Mouse (Mus musculus) hindbrain, postnatal 0 days (tissue): ENCODE data around the gene Syn2. TPM values are rescaled to one million over a fixed set of nuclear protein-coding genes. Genes with fewer than 3 reads are reported as not detected.

Experiments used
- ATAC-seq: fragments of 200-750 bp; cut with Nextera tagmentation; 2 replicates; pipeline ENCODE4 v1.8.0; 2017; ENCODE audit warnings: mild to moderate bottlenecking, moderate TSS enrichment, moderate library complexity
- DNase-seq: peaks from one replicate; pipeline ENCODE4 v3.0.0-alpha.2; 2015; ENCODE audit warnings: low spot score
- H3K27ac ChIP-seq: fragments of 300-500 bp; sonication (generic); 2 replicates; pipeline ENCODE4 v1.5.1; 2014; ENCODE audit warnings: mild to moderate bottlenecking
- H3K27me3 ChIP-seq: fragments of 300-500 bp; sonication (generic); 2 replicates; pipeline ENCODE4 v1.6.1; 2014; ENCODE audit warnings: low read length, mixed read lengths; ENCODE audit not compliant: insufficient read depth
- H3K36me3 ChIP-seq: fragments of 300-500 bp; sonication (generic); 2 replicates; pipeline ENCODE4 v1.6.1; 2014; ENCODE audit warnings: low read length, mixed read lengths; ENCODE audit not compliant: insufficient read depth
- H3K4me1 ChIP-seq: fragments of 300-500 bp; sonication (generic); 2 replicates; pipeline ENCODE4 v1.6.1; 2014; ENCODE audit warnings: antibody characterized with exemption, low read length, mixed read lengths; ENCODE audit not compliant: insufficient read depth
- H3K4me2 ChIP-seq: fragments of 300-500 bp; sonication (generic); 2 replicates; pipeline ENCODE4 v1.6.1; 2014; ENCODE audit warnings: low read depth, mild to moderate bottlenecking, low read length, moderate library complexity, mixed read lengths
- H3K4me3 ChIP-seq: fragments of 300-500 bp; sonication (generic); 2 replicates; pipeline ENCODE4 v1.5.1; 2014; ENCODE audit warnings: low read length
- H3K9ac ChIP-seq: fragments of 300-500 bp; sonication (generic); replicated peaks from 2 replicates; pipeline ENCODE4 v1.6.1; 2014; ENCODE audit warnings: mild to moderate bottlenecking, low read length, moderate library complexity, mixed read lengths
- H3K9me3 ChIP-seq: fragments of 300-500 bp; sonication (generic); 2 replicates; pipeline ENCODE4 v1.6.1; 2016; ENCODE audit warnings: low read length, mixed read lengths
- CTCF ChIP-seq: IDR thresholded peaks from 2 replicates; pipeline ENCODE4 v1.5.1; 2016; ENCODE audit warnings: antibody characterized with exemption, control low read depth, low read depth
- WGBS: fragments of 180-500 bp; shearing (Covaris S2); extraction: QIAGEN DNeasy Blood & Tissue Kit; methylation state at CpG from one replicate; pipeline ENCODE4 v1.1.7; 2014; 5-methylcytosine and 5-hydroxymethylcytosine counted together
- polyA plus RNA-seq: library from polyadenylated mRNA; unstranded; fragments of >200 nt; fragmentation: Nextera tagmentation; extraction: Ambion mirVana; gene quantifications from 2 replicates; pipeline ENCODE4 v1.2.1, GENCODE M21; 2015
- total RNA-seq: library from RNA; depleted of rRNA; stranded (reverse); fragments of >200 nt; gene quantifications from 2 replicates; pipeline ENCODE4 v1.2.3, GENCODE M21; 2014

Gene Syn2
- total and polyA plus RNA-seq, 2 experiments from 2014 or later: 94.7 to 129 TPM

GRCm38 (mm10) chr6:115255171-115255570 lies 120.5 kb downstream of the Syn2 start:
- Histone ChIP-seq H3K4me1 (no peaks in the 10 kb centered on the region), H3K9ac (no peak overlapping the region), H3K36me3 (peaks cover 3% of the 10 kb centered on the region; the same call in 1 of the 2 replicates), H3K4me2 (no peak overlapping the region), H3K27ac (no peak overlapping the region), H3K9me3 (no peaks in the 10 kb centered on the region), H3K27me3 (no peaks in the 10 kb centered on the region), H3K4me3 (no peak overlapping the region)
- no peak for TF ChIP-seq CTCF
- WGBS: 88% methylated on average over 3 of the region's 3 CpGs
- DNase-seq (no peak), ATAC-seq (no peak)

GRCm38 (mm10) chr6:115260507-115260906 lies 125.8 kb downstream of the Syn2 start:
- TF ChIP-seq CTCF: no peak
- WGBS: 83% methylated on average over 3 of the region's 3 CpGs
- H3K36me3 ChIP-seq: peaks cover 18% of the 10 kb centered on the region
- H3K9ac ChIP-seq: no peak overlapping the region
- no peaks in the 10 kb centered on the region for H3K27me3 ChIP-seq
- H3K4me1 ChIP-seq: no peaks in the 10 kb centered on the region
- H3K27ac ChIP-seq: no peak overlapping the region
- no peak overlapping the region for H3K4me2 ChIP-seq
- H3K4me3 ChIP-seq: no peak overlapping the region
- DNase-seq: no peak
- H3K9me3 ChIP-seq: no peaks in the 10 kb centered on the region
- no peak for ATAC-seq

GRCm38 (mm10) chr6:115266791-115267190 lies 132.1 kb downstream of the Syn2 start:
- WGBS: 85% methylated on average over 5 of the region's 5 CpGs
- Histone ChIP-seq H3K4me3 (no peak overlapping the region), H3K27ac (no peak overlapping the region), H3K4me2 (no peak overlapping the region), H3K9ac (no peak overlapping the region), H3K4me1 (no peaks in the 10 kb centered on the region), H3K27me3 (no peaks in the 10 kb centered on the region), H3K36me3 (peaks cover 35% of the 10 kb centered on the region), H3K9me3 (no peaks in the 10 kb centered on the region)
- DNase-seq: no peak
- no peak for TF ChIP-seq CTCF
- ATAC-seq: no peak

GRCm38 (mm10) chr6:115267916-115268315 lies 133.2 kb downstream of the Syn2 start:
- H3K4me2 ChIP-seq: no peak overlapping the region
- WGBS: 33% methylated on average over 2 of the region's 2 CpGs
- DNase-seq (peak; percentile 90), ATAC-seq (peak; percentile 92)
- no peak overlapping the region for H3K4me3 ChIP-seq
- TF ChIP-seq CTCF: peak; percentile 98
- H3K27me3 ChIP-seq: no peaks in the 10 kb centered on the region
- H3K27ac ChIP-seq: no peak overlapping the region
- no peaks in the 10 kb centered on the region for H3K4me1 ChIP-seq
- H3K9ac ChIP-seq: no peak overlapping the region
- no peaks in the 10 kb centered on the region for H3K9me3 ChIP-seq
- peaks cover 29% of the 10 kb centered on the region for H3K36me3 ChIP-seq

- no peaks in the 10 kb centered on the region for H3K4me1 ChIP-seq
- peaks cover 31% of the 10 kb centered on the region for H3K36me3 ChIP-seq
- no peaks in the 10 kb centered on the region for H3K27me3 ChIP-seq
- ATAC-seq (no peak), DNase-seq (no peak)
- no peak overlapping the region for H3K4me2 ChIP-seq
- 86% methylated on average over 10 of the region's 10 CpGs for WGBS
- H3K9me3 ChIP-seq: no peaks in the 10 kb centered on the region
- TF ChIP-seq CTCF: no peak
- H3K9ac ChIP-seq: no peak overlapping the region
- H3K4me3 ChIP-seq: no peak overlapping the region
- no peak overlapping the region for H3K27ac ChIP-seq
These were observed 134.1 kb downstream of the Syn2 start for GRCm38 (mm10) chr6:115268551-115269385.

GRCm38 (mm10) chr6:115269561-115269960 lies 134.9 kb downstream of the Syn2 start:
- H3K4me2 ChIP-seq: no peak overlapping the region
- no peak for ATAC-seq
- no peak overlapping the region for H3K27ac ChIP-seq
- no peak overlapping the region for H3K9ac ChIP-seq
- WGBS: 80% methylated on average over 5 of the region's 5 CpGs
- H3K27me3 ChIP-seq: no peaks in the 10 kb centered on the region
- peaks cover 35% of the 10 kb centered on the region for H3K36me3 ChIP-seq
- no peaks in the 10 kb centered on the region for H3K4me1 ChIP-seq
- TF ChIP-seq CTCF: no peak
- no peak for DNase-seq
- H3K9me3 ChIP-seq: no peaks in the 10 kb centered on the region
- no peak overlapping the region for H3K4me3 ChIP-seq

- Histone ChIP-seq H3K4me2 (no peak overlapping the region), H3K9me3 (no peaks in the 10 kb centered on the region), H3K36me3 (peaks cover 35% of the 10 kb centered on the region), H3K27me3 (no peaks in the 10 kb centered on the region), H3K9ac (no peak overlapping the region), H3K4me3 (no peak overlapping the region), H3K4me1 (no peaks in the 10 kb centered on the region), H3K27ac (no peak overlapping the region)
- 64% methylated on average over 2 of the region's 2 CpGs for WGBS
- ATAC-seq: no peak
- no peak for TF ChIP-seq CTCF
- no peak for DNase-seq
These were observed 135.4 kb downstream of the Syn2 start for GRCm38 (mm10) chr6:115270085-115270484.
